Mouse (Mus musculus): ENCODE measurements around the gene Timp4. TPM values are rescaled to one million over a fixed set of nuclear protein-coding genes. Genes with fewer than 3 reads are reported as not detected.

Gene Timp4
- polyA plus RNA-seq (2016; fragmentation: Nextera tagmentation; extraction: Ambion mirVana): 0.16 and 0.35 TPM in 2 replicates

- DNase-seq (ENCODE audit: low spot score): no peak
- Histone ChIP-seq H3K36me3 (replicated peaks) (no peaks in the 10 kb centered on the region), H3K4me3 (peak within 1 kb of the TSS; percentile 42), H3K9me3 (no peaks in the 10 kb centered on the region), H3K27me3 (replicated peaks; ENCODE audit: low read depth, poor library complexity, severe bottlenecking) (peaks cover 19% of the 10 kb centered on the region; the same call in 1 of the 2 replicates), H3K4me1 (peaks cover 13% of the 10 kb centered on the region), H3K27ac (replicated peaks) (no peak within 1 kb of the TSS)
- 26% methylated on average over 8 of the region's 10 CpGs for WGBS
Observed at GRCm38 (mm10) chr6:115252099-115252873, at the start of gene Timp4. Gene Timp4, minus strand, starts transcription at chr6:115252205.

- H3K36me3 ChIP-seq (replicated peaks): no peaks in the 10 kb centered on the region
- no peaks in the 10 kb centered on the region for H3K27me3 ChIP-seq (replicated peaks; ENCODE audit: low read depth, poor library complexity, severe bottlenecking)
- WGBS: 87% methylated on average over 2 of the region's 2 CpGs
- no peak overlapping the region for H3K27ac ChIP-seq (replicated peaks)
- no peak overlapping the region for H3K4me3 ChIP-seq
- peaks cover 3% of the 10 kb centered on the region for H3K4me1 ChIP-seq
- H3K9me3 ChIP-seq: no peaks in the 10 kb centered on the region
- no peak for DNase-seq (ENCODE audit: low spot score)
Observed at GRCm38 (mm10) chr6:115293877-115294276, 41.9 kb upstream of the Timp4 start.

GRCm38 (mm10) chr6:115292621-115293020 lies 40.6 kb upstream of the Timp4 start:
- DNase-seq (ENCODE audit: low spot score): no peak
- Histone ChIP-seq H3K9me3 (no peaks in the 10 kb centered on the region), H3K4me1 (peaks cover 3% of the 10 kb centered on the region), H3K27me3 (replicated peaks; ENCODE audit: low read depth, poor library complexity, severe bottlenecking) (no peaks in the 10 kb centered on the region), H3K27ac (replicated peaks) (no peak overlapping the region), H3K36me3 (replicated peaks) (no peaks in the 10 kb centered on the region), H3K4me3 (no peak overlapping the region)
- WGBS: 73% methylated on average over 6 of the region's 6 CpGs

GRCm38 (mm10) chr6:115291823-115292222 lies 39.8 kb upstream of the Timp4 start:
- Histone ChIP-seq H3K27ac (replicated peaks) (no peak overlapping the region), H3K27me3 (replicated peaks; ENCODE audit: low read depth, poor library complexity, severe bottlenecking) (no peaks in the 10 kb centered on the region), H3K4me1 (peaks cover 3% of the 10 kb centered on the region), H3K9me3 (no peaks in the 10 kb centered on the region), H3K36me3 (replicated peaks) (no peaks in the 10 kb centered on the region), H3K4me3 (no peak overlapping the region)
- DNase-seq (ENCODE audit: low spot score): no peak
- 90% methylated on average over 6 of the region's 6 CpGs for WGBS

GRCm38 (mm10) chr6:115291068-115291467 lies 39.1 kb upstream of the Timp4 start:
- H3K4me1 ChIP-seq: peaks cover 3% of the 10 kb centered on the region
- H3K27me3 ChIP-seq (replicated peaks; ENCODE audit: low read depth, poor library complexity, severe bottlenecking): no peaks in the 10 kb centered on the region
- WGBS: 84% methylated on average over 2 of the region's 2 CpGs
- H3K27ac ChIP-seq (replicated peaks): no peak overlapping the region
- no peaks in the 10 kb centered on the region for H3K9me3 ChIP-seq
- H3K4me3 ChIP-seq: no peak overlapping the region
- DNase-seq (ENCODE audit: low spot score): no peak
- H3K36me3 ChIP-seq (replicated peaks): no peaks in the 10 kb centered on the region

GRCm38 (mm10) chr6:115290561-115290960 lies 38.6 kb upstream of the Timp4 start:
- 66% methylated on average over 5 of the region's 5 CpGs for WGBS
- Histone ChIP-seq H3K4me3 (no peak overlapping the region), H3K36me3 (replicated peaks) (no peaks in the 10 kb centered on the region), H3K27ac (replicated peaks) (no peak overlapping the region), H3K4me1 (peaks cover 3% of the 10 kb centered on the region), H3K9me3 (no peaks in the 10 kb centered on the region), H3K27me3 (replicated peaks; ENCODE audit: low read depth, poor library complexity, severe bottlenecking) (no peaks in the 10 kb centered on the region)
- DNase-seq (ENCODE audit: low spot score): no peak

GRCm38 (mm10) chr6:115288223-115288622 lies 36.2 kb upstream of the Timp4 start:
- Histone ChIP-seq H3K4me3 (no peak overlapping the region), H3K4me1 (peaks cover 3% of the 10 kb centered on the region), H3K9me3 (no peaks in the 10 kb centered on the region), H3K27ac (replicated peaks) (no peak overlapping the region), H3K27me3 (replicated peaks; ENCODE audit: low read depth, poor library complexity, severe bottlenecking) (no peaks in the 10 kb centered on the region), H3K36me3 (replicated peaks) (no peaks in the 10 kb centered on the region)
- WGBS: 88% methylated on average over 3 of the region's 3 CpGs
- no peak for DNase-seq (ENCODE audit: low spot score)

- Histone ChIP-seq H3K4me3 (no peak overlapping the region), H3K27me3 (replicated peaks; ENCODE audit: low read depth, poor library complexity, severe bottlenecking) (no peaks in the 10 kb centered on the region), H3K4me1 (peaks cover 3% of the 10 kb centered on the region), H3K9me3 (no peaks in the 10 kb centered on the region), H3K27ac (replicated peaks) (no peak overlapping the region), H3K36me3 (replicated peaks) (no peaks in the 10 kb centered on the region)
- no peak for DNase-seq (ENCODE audit: low spot score)
- WGBS: 83% methylated on average over 6 of the region's 6 CpGs
Observed at GRCm38 (mm10) chr6:115286441-115286840, 34.4 kb upstream of the Timp4 start.

GRCm38 (mm10) chr6:115284153-115284552 lies 32.1 kb upstream of the Timp4 start:
- Histone ChIP-seq H3K27me3 (replicated peaks; ENCODE audit: low read depth, poor library complexity, severe bottlenecking) (no peaks in the 10 kb centered on the region), H3K4me3 (no peak overlapping the region), H3K4me1 (no peaks in the 10 kb centered on the region), H3K9me3 (no peaks in the 10 kb centered on the region), H3K36me3 (replicated peaks) (no peaks in the 10 kb centered on the region), H3K27ac (replicated peaks) (no peak overlapping the region)
- WGBS: 84% methylated on average over 2 of the region's 2 CpGs
- no peak for DNase-seq (ENCODE audit: low spot score)

GRCm38 (mm10) chr6:115279639-115280038 lies 27.6 kb upstream of the Timp4 start:
- Histone ChIP-seq H3K36me3 (replicated peaks) (no peaks in the 10 kb centered on the region), H3K4me1 (no peaks in the 10 kb centered on the region), H3K4me3 (no peak overlapping the region), H3K9me3 (no peaks in the 10 kb centered on the region), H3K27me3 (replicated peaks; ENCODE audit: low read depth, poor library complexity, severe bottlenecking) (no peaks in the 10 kb centered on the region), H3K27ac (replicated peaks) (no peak overlapping the region; the same call in 1 of the 2 replicates)
- DNase-seq (ENCODE audit: low spot score): no peak
- 74% methylated on average over 2 of the region's 2 CpGs for WGBS

GRCm38 (mm10) chr6:115278086-115278485 lies 26.1 kb upstream of the Timp4 start:
- Histone ChIP-seq H3K9me3 (no peaks in the 10 kb centered on the region), H3K27me3 (replicated peaks; ENCODE audit: low read depth, poor library complexity, severe bottlenecking) (no peaks in the 10 kb centered on the region), H3K4me3 (no peak overlapping the region), H3K4me1 (no peaks in the 10 kb centered on the region), H3K27ac (replicated peaks) (no peak overlapping the region), H3K36me3 (replicated peaks) (no peaks in the 10 kb centered on the region)
- 70% methylated on average over 8 of the region's 8 CpGs for WGBS
- no peak for DNase-seq (ENCODE audit: low spot score)

- H3K4me1 ChIP-seq: peaks cover 14% of the 10 kb centered on the region
- no peak overlapping the region for H3K4me3 ChIP-seq
- H3K9me3 ChIP-seq: no peaks in the 10 kb centered on the region
- H3K27ac ChIP-seq (replicated peaks): no peak overlapping the region
- H3K36me3 ChIP-seq (replicated peaks): no peaks in the 10 kb centered on the region
- no peaks in the 10 kb centered on the region for H3K27me3 ChIP-seq (replicated peaks; ENCODE audit: low read depth, poor library complexity, severe bottlenecking)
- no peak for DNase-seq (ENCODE audit: low spot score)
- 90% methylated on average over 10 of the region's 10 CpGs for WGBS
Observed at GRCm38 (mm10) chr6:115275116-115275815, 23.3 kb upstream of the Timp4 start.

GRCm38 (mm10) chr6:115274705-115275104 lies 22.7 kb upstream of the Timp4 start:
- Histone ChIP-seq H3K27me3 (replicated peaks; ENCODE audit: low read depth, poor library complexity, severe bottlenecking) (no peaks in the 10 kb centered on the region), H3K9me3 (no peaks in the 10 kb centered on the region), H3K4me3 (no peak overlapping the region), H3K36me3 (replicated peaks) (no peaks in the 10 kb centered on the region), H3K4me1 (peaks cover 19% of the 10 kb centered on the region), H3K27ac (replicated peaks) (no peak overlapping the region)
- WGBS: 85% methylated on average over 9 of the region's 9 CpGs
- no peak for DNase-seq (ENCODE audit: low spot score)
